Mouse (Mus musculus) T-helper 17 cell (primary cell): ENCODE data around the gene Gm4214.
"Not testable (repeated sequence)": the region's sequence is repeated elsewhere in the genome, so short reads cannot be mapped to it uniquely, and the experiment has no call there.

ENCODE experiments used
- in situ Hi-C, 2 experiments: fragments of 300-600 bp; cut with MboI, MseI; formaldehyde crosslinking; loops; 1 replicate in 1 of 2; 2 replicates in 1 of 2; pipeline ENCODE4 v1.15.1; 2025; ENCODE audit warnings: high pct_unique_total_duplicates in 2 of 2

Gm4214 gene

DNA sequence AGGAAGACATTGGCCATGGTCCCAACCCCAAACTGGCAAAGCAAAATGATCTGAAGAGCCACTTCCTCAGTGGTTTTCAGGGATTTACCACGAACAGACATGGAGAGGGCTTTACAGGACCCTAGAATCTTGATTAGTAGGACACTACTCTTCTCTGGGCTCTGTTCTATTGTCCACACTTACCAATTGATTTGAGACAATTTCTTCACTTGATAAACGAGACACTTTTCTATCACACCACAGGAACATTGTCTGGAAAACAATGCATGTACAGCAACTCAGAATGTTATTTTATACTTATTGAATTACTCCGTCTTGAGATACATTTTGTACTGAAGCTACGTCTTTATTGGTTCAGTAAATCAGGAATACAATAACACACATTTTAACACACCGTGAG lies at the start of gene Gm4214:
Gene Gm4214 (minus strand): TSS at position 101 of the 400 bp plus-strand sequence.
- in situ Hi-C loops: loop anchor here (25.0 kb wide), 1 partner anchor 172 kb away; no protein-coding TSS in a partner anchor

DNA sequence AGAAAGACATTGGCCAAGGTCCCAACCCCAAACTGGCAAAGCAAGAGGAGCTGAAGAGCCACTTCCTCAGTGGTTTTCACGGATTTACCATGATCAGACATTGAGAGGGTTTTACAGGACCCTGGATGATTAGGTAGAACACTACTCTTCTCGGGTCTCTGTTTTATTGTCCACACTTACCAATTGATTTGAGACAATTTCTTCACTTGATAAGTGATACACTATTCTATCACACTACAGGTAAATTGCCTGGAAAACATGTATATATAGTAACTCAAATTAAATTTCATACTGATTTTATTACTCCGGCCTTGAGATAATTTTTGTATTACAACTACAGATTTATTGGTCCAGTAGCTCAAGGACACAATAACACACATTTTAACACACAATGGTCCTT lies 35.4 kb upstream of the Gm4214 start, which contains the start of gene Gm4216:
Gene Gm4216 (minus strand): TSS at position 101 of the 400 bp plus-strand sequence.
- in situ Hi-C loops: not testable (repeated sequence)
